Mouse (Mus musculus) liver, embryonic 14.5 days (tissue): Measurements from ENCODE around the gene Jam3.

Source experiments
- CTCF ChIP-seq: IDR thresholded peaks from 2 replicates; pipeline ENCODE4 v1.5.1; 2016; ENCODE audit warnings: antibody characterized with exemption, low read depth, control low read depth
- EP300 ChIP-seq: IDR thresholded peaks from 2 replicates; pipeline ENCODE4 v1.6.1; 2016; ENCODE audit warnings: antibody characterized with exemption, low read depth

- TF ChIP-seq CTCF (no peak), EP300 (no peak)
Observed at GRCm38 (mm10) chr9:27149836-27150235, 5.4 kb downstream of the Jam3 start.
